Mouse (Mus musculus): ENCODE results near the gene Insr. TPM values are rescaled to one million over a fixed set of nuclear protein-coding genes. Genes with fewer than 3 reads are reported as not detected.

Gene Insr
- polyA plus RNA-seq, 1 experiment: 35.7 TPM

DNA sequence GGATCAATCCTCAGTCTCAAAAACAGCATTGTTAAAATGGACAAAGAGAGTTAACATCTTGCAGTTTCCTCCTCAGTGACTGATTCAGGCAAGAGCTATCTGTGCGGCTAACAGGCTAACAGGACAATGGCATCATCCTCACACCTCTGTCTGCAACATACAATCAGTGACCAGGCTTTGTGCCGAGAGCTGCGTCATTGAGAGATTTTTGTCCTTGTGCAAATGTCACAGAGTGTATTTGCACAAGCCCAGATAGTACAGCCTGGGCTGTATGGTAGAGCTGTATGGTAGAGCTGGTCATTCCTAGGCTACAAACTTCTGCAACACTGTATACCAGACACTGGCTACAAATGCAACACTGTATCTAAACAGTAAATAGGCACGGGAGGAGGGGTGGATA, 5.2 kb upstream of the Insr start:
- Histone ChIP-seq H3K4me1 (ENCODE audit: control insufficient read depth, insufficient read depth, insufficient read length, low read length) (no peaks in the 10 kb centered on the region), H3K27ac (replicated peaks; ENCODE audit: low read depth, low read length) (no peak overlapping the region), H3K4me3 (ENCODE audit: insufficient read depth, low read depth, low read length) (no peak overlapping the region)

DNA sequence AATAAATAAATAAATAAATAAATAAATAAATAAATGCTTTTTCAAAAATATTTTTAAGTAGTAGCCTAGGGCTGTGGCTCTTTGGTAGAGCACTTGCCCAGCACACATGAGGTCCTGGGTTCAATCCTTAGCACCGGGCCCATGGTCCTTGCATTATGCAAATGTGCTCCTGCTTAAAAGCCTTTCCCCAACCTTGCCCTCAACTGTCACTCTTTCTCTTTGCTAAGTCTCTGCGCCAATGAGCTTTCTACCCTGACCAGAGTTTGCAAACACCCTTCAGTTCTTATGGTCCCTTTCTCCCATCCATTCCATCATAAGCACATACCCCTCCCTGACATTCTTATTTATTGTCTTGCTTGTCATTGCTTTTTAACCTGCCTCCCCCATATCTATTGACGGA, 1.9 kb upstream of the Insr start:
- peaks cover 14% of the 10 kb centered on the region for H3K4me1 ChIP-seq (ENCODE audit: control insufficient read depth, insufficient read depth, insufficient read length, low read length)
- H3K4me3 ChIP-seq (ENCODE audit: insufficient read depth, low read depth, low read length): no peak overlapping the region

DNA sequence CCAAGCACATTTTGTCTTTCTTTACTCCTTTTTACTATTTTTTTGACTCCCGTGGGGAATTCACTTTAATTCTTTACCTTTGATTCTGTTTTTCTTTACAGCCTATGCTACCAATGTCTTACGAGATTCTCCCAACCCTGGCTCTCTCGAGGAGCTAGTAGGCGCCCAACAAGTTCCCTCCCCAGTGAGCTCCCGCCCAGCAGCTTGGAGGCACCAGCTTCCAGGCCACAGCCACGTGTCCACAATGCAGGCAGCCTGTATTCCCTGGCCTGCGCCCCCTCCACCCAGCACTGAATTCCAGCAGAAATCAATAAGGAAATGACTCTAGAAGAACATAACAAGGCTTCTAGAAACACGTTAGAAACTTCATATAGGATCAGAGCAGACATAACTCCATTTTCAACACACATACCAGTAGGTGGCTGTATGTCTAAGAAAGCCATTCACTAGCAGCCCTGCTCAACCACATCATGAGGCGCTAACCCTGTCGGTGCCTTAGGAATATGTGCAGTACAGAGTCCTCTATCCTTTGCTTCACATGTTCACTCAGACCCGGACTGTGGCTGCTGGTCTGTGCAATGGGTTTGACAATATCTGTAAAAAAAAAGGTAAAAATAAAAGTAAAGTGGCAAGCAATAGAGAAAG, 971 bp upstream of the Insr start:
- Histone ChIP-seq H3K4me1 (ENCODE audit: control insufficient read depth, insufficient read depth, insufficient read length, low read length) (peaks cover 22% of the 10 kb centered on the region), H3K27ac (replicated peaks; ENCODE audit: low read depth, low read length) (no peak overlapping the region), H3K4me3 (ENCODE audit: insufficient read depth, low read depth, low read length) (no peak overlapping the region)

More for the DNA sequence above, 1.9 kb upstream of the Insr start:
- H3K27ac ChIP-seq (replicated peaks; ENCODE audit: low read depth, low read length): no peak overlapping the region

DNA sequence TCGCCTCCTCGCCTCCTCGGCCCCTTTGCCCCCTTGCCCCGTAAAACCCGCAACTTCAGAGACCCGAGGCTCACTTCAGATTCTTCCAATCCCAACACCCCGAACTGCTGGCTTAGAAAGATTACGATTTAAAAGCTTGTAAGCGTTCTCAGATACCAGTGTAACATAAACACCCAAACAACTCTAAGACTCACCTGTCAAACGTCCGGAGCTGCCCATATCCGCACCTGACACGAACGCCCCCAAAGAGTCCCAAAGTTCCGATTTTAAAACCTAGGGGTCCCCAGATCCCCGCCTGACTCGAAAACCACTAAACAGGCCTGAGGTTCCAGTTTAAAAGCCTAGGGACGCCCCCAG, 282 bp upstream of the Insr start:
- Histone ChIP-seq H3K27ac (replicated peaks; ENCODE audit: low read depth, low read length) (no peak overlapping the region), H3K4me3 (ENCODE audit: insufficient read depth, low read depth, low read length) (peak overlapping the region; percentile 97), H3K4me1 (ENCODE audit: control insufficient read depth, insufficient read depth, insufficient read length, low read length) (peaks cover 28% of the 10 kb centered on the region)

DNA sequence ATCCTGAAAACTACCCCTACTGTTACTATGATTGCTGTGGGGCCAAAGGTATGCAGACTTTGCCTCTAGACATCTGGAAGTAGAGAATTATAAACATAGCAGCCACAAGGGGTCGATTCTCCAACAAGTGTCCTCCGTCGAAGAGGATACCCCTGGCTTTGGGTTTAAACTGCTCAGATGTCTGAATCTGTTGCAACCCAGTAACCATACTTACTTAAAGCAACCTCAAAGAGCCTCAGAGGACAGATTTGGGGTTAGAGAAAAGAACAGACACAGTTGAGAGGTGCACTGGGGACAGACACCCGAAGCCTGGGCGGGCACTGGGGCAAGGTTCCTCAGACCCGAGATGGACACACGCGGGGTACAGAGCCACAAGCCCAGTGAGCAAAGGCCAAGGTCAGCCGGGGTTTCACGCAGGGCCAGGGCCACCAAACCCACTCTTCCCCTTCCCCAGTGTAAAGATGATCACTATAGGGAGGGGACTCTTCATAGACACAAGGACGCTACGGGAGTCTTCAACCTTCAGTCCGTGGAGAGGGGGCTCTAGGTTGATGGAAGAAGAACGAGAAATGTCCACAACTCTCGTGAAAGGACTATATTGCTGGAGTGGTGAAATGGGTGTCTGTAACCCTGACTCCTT, 1.1 kb downstream of the Insr start:
- H3K4me3 ChIP-seq (ENCODE audit: insufficient read depth, low read depth, low read length): peak overlapping the region; percentile 97
- peak overlapping the region; percentile 91 for H3K27ac ChIP-seq (replicated peaks; ENCODE audit: low read depth, low read length)
- peaks cover 29% of the 10 kb centered on the region for H3K4me1 ChIP-seq (ENCODE audit: control insufficient read depth, insufficient read depth, insufficient read length, low read length)

DNA sequence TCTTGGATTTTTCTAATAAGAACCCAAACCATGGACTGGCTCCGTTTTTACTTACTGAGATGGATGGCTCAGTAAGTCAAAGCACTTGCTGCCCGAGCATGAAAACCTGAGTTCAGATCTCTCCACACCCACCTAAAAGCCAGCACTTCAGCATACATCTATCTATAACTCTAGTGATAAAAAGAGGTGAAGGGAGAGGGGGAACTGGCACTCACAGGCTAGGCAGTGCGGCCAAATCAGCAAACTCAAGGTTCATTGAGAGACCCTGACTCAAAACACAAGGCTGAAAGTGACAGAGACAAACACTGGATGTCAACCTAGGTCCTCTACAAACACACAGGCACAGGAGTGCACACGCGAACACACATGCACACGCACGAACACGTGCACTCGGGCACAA, 2.2 kb downstream of the Insr start:
- Histone ChIP-seq H3K4me1 (ENCODE audit: control insufficient read depth, insufficient read depth, insufficient read length, low read length) (peaks cover 29% of the 10 kb centered on the region), H3K27ac (replicated peaks; ENCODE audit: low read depth, low read length) (peak overlapping the region; percentile 91; the same call in 1 of the 2 replicates), H3K4me3 (ENCODE audit: insufficient read depth, low read depth, low read length) (peak overlapping the region; percentile 97)

DNA sequence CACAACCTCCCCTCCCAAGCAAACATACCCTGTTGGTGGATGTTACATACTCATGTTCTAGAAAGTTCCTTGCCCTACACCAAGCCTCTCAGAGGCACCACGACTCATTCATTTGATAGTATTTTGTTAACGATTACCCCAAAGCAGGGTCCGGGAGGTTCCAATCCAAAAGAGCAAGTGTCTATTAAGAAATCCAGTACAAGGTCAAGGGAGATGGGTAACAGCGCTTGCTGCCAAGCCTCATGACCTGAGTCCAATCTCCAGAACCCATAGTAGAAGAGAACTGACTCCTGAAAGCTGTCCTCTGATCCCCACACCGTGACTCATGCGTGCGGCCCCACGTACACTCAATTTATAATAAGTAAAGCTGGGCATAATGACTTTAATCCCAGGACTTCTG, 3.4 kb downstream of the Insr start:
- Histone ChIP-seq H3K4me1 (ENCODE audit: control insufficient read depth, insufficient read depth, insufficient read length, low read length) (peaks cover 29% of the 10 kb centered on the region), H3K4me3 (ENCODE audit: insufficient read depth, low read depth, low read length) (no peak overlapping the region), H3K27ac (replicated peaks; ENCODE audit: low read depth, low read length) (peak overlapping the region; percentile 3; the same call in 1 of the 2 replicates)

DNA sequence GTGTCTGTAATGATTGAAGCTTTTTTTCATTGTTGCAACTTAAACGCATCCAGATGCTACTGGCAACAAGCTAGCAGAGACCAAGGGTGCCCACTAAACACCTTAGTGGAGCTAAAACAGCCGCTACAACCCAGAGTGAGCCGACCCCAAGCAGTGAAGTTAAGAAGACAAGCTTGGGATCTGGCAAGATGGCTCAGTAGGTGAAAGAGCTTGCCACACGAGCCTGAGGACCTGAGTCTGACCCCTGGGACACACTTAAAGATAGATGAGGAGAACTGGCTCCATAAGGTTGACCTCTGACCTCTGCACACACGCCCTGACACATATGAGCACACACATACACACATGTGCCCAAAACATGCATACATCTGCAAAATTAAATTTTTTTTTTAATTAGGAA, 4.2 kb downstream of the Insr start:
- no peak overlapping the region for H3K4me3 ChIP-seq (ENCODE audit: insufficient read depth, low read depth, low read length)
- H3K4me1 ChIP-seq (ENCODE audit: control insufficient read depth, insufficient read depth, insufficient read length, low read length): peaks cover 29% of the 10 kb centered on the region
- H3K27ac ChIP-seq (replicated peaks; ENCODE audit: low read depth, low read length): 0 out of 2 replicates have a peak overlapping the region, but pooled peaks have one; percentile 23

DNA sequence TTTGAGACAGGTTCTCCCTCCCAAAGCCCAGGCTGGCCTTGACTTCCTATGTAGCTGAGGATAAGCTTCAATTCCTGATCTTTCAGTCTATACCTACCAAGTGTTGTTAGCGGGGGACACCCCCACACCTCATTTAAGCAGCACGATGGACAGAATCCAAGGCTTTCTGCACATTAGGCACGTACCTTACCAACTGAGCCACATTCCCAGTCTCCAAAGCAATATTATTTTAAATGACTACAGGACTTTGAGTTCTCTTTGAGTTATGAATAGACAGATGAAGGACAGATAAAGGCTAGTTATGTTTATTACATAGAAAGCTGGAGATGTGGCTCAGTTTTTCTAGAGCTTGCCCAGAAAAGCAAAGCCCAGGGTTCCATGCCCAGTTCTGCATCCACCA, 5.6 kb downstream of the Insr start:
- no peak overlapping the region for H3K27ac ChIP-seq (replicated peaks; ENCODE audit: low read depth, low read length)
- peaks cover 29% of the 10 kb centered on the region for H3K4me1 ChIP-seq (ENCODE audit: control insufficient read depth, insufficient read depth, insufficient read length, low read length)
- H3K4me3 ChIP-seq (ENCODE audit: insufficient read depth, low read depth, low read length): no peak overlapping the region

DNA sequence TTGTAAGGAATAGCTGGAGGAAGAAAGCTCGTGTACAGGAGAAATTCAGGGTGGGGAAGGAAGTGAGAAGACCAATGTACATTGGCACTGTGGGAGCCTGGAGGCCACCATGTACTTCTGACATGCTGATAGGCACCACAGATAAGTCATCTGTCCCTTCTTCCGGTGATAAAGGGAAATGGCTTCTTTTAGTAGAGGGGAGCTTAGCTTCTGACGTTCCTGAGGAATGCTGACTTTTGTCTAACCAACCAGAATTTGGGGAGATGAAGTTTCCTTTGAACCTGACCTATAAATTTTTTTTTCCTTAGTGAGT, 12.0 kb downstream of the Insr start:
- Histone ChIP-seq H3K27ac (replicated peaks; ENCODE audit: low read depth, low read length) (no peak overlapping the region), H3K4me3 (ENCODE audit: insufficient read depth, low read depth, low read length) (no peak overlapping the region), H3K4me1 (ENCODE audit: control insufficient read depth, insufficient read depth, insufficient read length, low read length) (peaks cover 4% of the 10 kb centered on the region)

DNA sequence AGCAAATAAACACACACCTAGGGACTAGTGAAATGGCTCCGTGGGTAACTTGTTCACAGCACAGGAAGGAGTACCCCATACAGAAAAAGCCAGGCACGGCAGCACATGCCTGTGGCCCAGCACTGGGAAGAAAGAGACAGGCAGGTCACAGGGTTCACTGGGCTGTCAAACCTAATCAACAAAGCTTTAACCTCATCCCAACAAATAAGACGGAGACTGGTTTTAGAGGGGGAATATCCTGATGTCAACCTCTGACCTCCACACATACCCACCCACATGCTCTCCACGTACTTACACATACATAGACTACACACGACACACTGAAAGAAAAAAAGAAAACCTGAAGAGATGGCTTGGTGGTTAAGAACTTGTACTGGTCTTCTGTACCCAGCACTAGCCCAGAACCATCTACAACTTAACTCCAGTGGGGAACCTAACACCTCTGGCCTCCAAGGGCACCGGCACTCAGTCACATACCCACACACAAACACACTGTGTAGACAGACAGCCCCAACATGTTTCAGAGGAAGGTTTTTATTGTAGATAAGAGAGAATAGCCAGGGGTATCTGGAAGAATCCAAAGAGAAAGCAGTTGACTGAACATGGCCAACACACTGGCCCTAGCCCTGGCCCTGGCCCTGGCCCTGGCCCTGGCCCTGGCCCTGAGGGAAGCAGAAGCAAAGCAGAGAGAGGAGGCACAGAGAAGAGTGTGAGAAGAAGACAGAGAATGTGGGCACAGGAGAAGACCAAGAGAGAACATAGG, 12.6 kb downstream of the Insr start:
- H3K4me3 ChIP-seq (ENCODE audit: insufficient read depth, low read depth, low read length): no peak overlapping the region
- peaks cover 6% of the 10 kb centered on the region for H3K4me1 ChIP-seq (ENCODE audit: control insufficient read depth, insufficient read depth, insufficient read length, low read length)

DNA sequence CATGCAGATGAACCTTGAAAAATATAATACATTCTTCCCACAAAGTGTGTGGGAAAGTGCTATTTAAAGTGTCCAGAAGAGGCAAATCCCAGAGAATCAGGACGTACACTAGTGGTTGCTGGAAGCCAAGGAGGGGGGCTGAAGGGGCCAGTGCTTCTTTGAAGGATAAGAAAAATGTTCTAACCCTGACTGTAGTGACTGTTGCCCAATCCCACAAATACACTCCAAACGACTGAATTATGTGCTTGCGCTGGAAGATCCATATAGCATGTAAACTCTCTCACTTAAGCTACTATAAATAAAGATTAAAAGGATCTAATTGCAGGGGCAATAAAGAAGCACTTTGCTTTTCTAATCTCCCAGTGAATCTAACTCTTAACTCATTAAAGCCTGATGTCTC, 14.2 kb downstream of the Insr start:
- Histone ChIP-seq H3K27ac (replicated peaks; ENCODE audit: low read depth, low read length) (no peak overlapping the region), H3K4me3 (ENCODE audit: insufficient read depth, low read depth, low read length) (no peak overlapping the region), H3K4me1 (ENCODE audit: control insufficient read depth, insufficient read depth, insufficient read length, low read length) (peaks cover 21% of the 10 kb centered on the region)

More for the DNA sequence above, 12.6 kb downstream of the Insr start:
- H3K27ac ChIP-seq (replicated peaks; ENCODE audit: low read depth, low read length): no peak overlapping the region

DNA sequence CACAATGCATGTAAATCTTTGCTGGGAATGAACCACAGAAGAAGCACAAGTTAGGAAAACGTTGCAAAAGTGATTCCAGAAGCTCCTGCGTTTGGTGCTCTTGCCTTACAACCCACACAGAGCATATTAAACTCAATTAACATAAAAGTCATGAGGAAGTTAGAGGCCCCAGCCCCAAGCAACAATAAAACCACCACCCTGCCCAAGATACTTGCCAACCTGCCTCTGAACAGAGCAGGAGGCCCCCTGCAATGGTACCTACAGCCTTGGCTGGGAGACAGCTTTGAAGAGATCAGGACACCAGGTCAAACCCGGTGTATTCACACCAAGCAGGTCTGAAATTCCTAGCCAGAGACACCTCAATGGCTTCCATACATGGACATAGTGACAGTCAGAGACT, 16.6 kb downstream of the Insr start:
- Histone ChIP-seq H3K4me3 (ENCODE audit: insufficient read depth, low read depth, low read length) (no peak overlapping the region), H3K4me1 (ENCODE audit: control insufficient read depth, insufficient read depth, insufficient read length, low read length) (peaks cover 25% of the 10 kb centered on the region), H3K27ac (replicated peaks; ENCODE audit: low read depth, low read length) (no peak overlapping the region)

DNA sequence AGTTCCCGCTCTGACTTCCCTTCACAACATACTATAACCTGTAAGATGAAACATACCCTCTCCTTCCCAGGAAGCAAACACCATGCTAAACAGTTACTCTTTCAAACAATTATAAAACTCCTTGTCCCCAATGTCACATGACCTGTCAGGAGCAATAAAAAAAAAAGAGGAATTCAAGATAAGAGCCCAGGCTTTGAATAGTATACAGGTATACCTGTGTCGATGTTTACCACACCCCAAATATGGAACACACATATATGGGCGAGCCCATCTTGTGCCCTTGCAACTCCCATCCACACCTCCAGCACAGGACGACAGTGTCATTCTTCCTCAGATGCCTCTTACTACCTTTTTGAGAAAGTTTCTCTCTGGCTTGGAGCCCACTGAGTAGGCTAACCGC, 18.3 kb downstream of the Insr start:
- H3K27ac ChIP-seq (replicated peaks; ENCODE audit: low read depth, low read length): no peak overlapping the region

DNA sequence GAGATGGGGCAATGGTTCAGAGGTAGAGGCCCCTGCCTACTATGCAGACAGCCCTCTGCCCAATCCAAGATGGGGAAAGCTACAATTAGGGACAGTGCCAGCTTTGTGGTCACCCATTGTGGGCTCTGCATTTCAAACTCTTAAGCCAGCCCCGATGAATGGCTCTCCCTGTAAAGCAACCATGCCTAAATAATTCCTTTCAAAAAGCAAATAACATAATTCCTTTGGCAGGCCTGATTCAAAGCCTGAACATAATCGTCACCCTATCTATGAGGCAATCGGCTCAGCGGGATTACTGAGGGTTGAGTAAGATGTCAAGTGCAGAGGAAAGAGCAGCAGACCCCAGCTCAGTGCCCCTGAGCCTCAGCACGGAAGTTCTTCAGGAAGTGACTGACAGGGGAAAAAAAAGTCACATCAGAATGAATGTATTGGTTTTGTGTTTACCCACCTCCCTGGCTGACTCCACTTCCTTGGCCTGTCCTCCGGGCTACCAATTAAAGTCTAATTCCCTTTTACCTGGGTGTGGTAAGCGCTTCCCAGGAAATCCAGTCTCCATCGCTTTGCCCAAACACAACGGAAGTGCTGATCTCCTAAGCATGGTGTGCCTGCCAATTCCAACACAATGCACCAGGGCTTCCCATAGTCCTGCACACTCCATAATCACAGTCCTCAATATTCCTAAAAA, 19.1 kb downstream of the Insr start:
- peaks cover 29% of the 10 kb centered on the region for H3K4me1 ChIP-seq (ENCODE audit: control insufficient read depth, insufficient read depth, insufficient read length, low read length)
- H3K27ac ChIP-seq (replicated peaks; ENCODE audit: low read depth, low read length): 0 out of 2 replicates have a peak overlapping the region, but pooled peaks have one; percentile 22
- H3K4me3 ChIP-seq (ENCODE audit: insufficient read depth, low read depth, low read length): no peak overlapping the region

More for the DNA sequence above, 18.3 kb downstream of the Insr start:
- peaks cover 28% of the 10 kb centered on the region for H3K4me1 ChIP-seq (ENCODE audit: control insufficient read depth, insufficient read depth, insufficient read length, low read length)
- H3K4me3 ChIP-seq (ENCODE audit: insufficient read depth, low read depth, low read length): no peak overlapping the region

All from brown adipose tissue, adult 24 weeks (tissue).